Mouse (Mus musculus) embryonic fibroblast, embryonic 13.5 days (primary cell): ENCODE measurements around the gene Rbbp4.

ENCODE experiments used
- CTCF ChIP-seq: IDR thresholded peaks from 2 replicates; pipeline ENCODE4 v1.5.1; 2011; ENCODE audit warnings: mild to moderate bottlenecking, control low read depth, low read length, moderate library complexity, borderline replicate concordance; ENCODE audit not compliant: insufficient read depth
- POLR2A ChIP-seq: IDR thresholded peaks from 2 replicates; pipeline ENCODE4 v1.6.1; 2011; ENCODE audit warnings: low read depth, mild to moderate bottlenecking, control low read depth, low read length, moderate library complexity

- no peak for TF ChIP-seq CTCF
- no peak for TF ChIP-seq POLR2A
These were observed 45.5 kb downstream of the Rbbp4 start for GRCm38 (mm10) chr4:129289671-129290070.
